Mouse (Mus musculus) forebrain, embryonic 14.5 days (tissue): ENCODE data around the gene Zfp513. TPM values are rescaled to one million over a fixed set of nuclear protein-coding genes. Genes with fewer than 3 reads are reported as not detected.

Experiments used
- ATAC-seq: fragments of 200-750 bp; cut with Nextera tagmentation; 2 replicates; pipeline ENCODE4 v1.8.0; 2017; ENCODE audit warnings: mild to moderate bottlenecking, moderate library complexity
- DNase-seq: peaks from one replicate; pipeline ENCODE4 v3.0.0-alpha.2; 2015; ENCODE audit warnings: low spot score
- H3K27ac ChIP-seq: fragments of 300-500 bp; sonication (generic); 2 replicates; pipeline ENCODE4 v1.5.1; 2014; ENCODE audit warnings: low read depth, mild to moderate bottlenecking, control low read depth, low read length, moderate library complexity
- H3K27me3 ChIP-seq: fragments of 300-500 bp; sonication (generic); replicated peaks from 2 replicates; pipeline ENCODE4 v1.6.1; 2014; ENCODE audit warnings: low read length, control low read depth, mixed read lengths; ENCODE audit not compliant: control insufficient read depth, insufficient read depth
- H3K36me3 ChIP-seq: fragments of 300-500 bp; sonication (generic); 2 replicates; pipeline ENCODE4 v1.6.1; 2014; ENCODE audit warnings: low read length, control low read depth; ENCODE audit not compliant: control insufficient read depth, insufficient read depth
- H3K4me1 ChIP-seq: fragments of 300-500 bp; sonication (generic); 2 replicates; pipeline ENCODE4 v1.6.1; 2014; ENCODE audit warnings: antibody characterized with exemption, low read length, control low read depth; ENCODE audit not compliant: control insufficient read depth, insufficient read depth
- H3K4me2 ChIP-seq: fragments of 300-500 bp; sonication (generic); 2 replicates; pipeline ENCODE4 v1.6.1; 2014; ENCODE audit warnings: mild to moderate bottlenecking, control low read depth, low read length
- H3K4me3 ChIP-seq: fragments of 300-500 bp; sonication (generic); 2 replicates; pipeline ENCODE4 v1.5.1; 2014; ENCODE audit warnings: low read depth, low read length, control low read depth
- H3K9ac ChIP-seq: fragments of 300-500 bp; sonication (generic); 2 replicates; pipeline ENCODE4 v1.6.1; 2014; ENCODE audit warnings: mild to moderate bottlenecking, low read length, control low read depth, moderate library complexity
- H3K9me3 ChIP-seq: fragments of 300-500 bp; sonication (generic); replicated peaks from 2 replicates; pipeline ENCODE4 v1.6.1; 2016; ENCODE audit warnings: low read length, control low read depth, mixed read lengths; ENCODE audit not compliant: control insufficient read depth
- WGBS: fragments of 180-500 bp; shearing (Covaris S2); extraction: QIAGEN DNeasy Blood & Tissue Kit; methylation state at CpG from one replicate; pipeline ENCODE4 v1.1.7; 2014; 5-methylcytosine and 5-hydroxymethylcytosine counted together
- polyA plus RNA-seq: library from polyadenylated mRNA; unstranded; fragments of >200 nt; fragmentation: Nextera tagmentation; extraction: Ambion mirVana; gene quantifications from 2 replicates; pipeline ENCODE4 v1.2.1, GENCODE M21; 2014

The Zfp513 gene
- polyA plus RNA-seq, 1 experiment from 2014 or later = 7.2 TPM

GRCm38 (mm10) chr5:31197072-31197471 lies 5.0 kb downstream of the Zfp513 start:
- H3K9ac ChIP-seq = no peak overlapping the region
- 90% methylated on average over 12 of the region's 12 CpGs for WGBS
- no peak overlapping the region for H3K4me3 ChIP-seq
- DNase-seq (no peak), ATAC-seq (no peak)
- no peaks in the 10 kb centered on the region for H3K27me3 ChIP-seq
- H3K4me2 ChIP-seq = no peak overlapping the region
- H3K4me1 ChIP-seq = peaks cover 17% of the 10 kb centered on the region
- H3K27ac ChIP-seq = no peak overlapping the region
- peaks cover 64% of the 10 kb centered on the region for H3K36me3 ChIP-seq
- 0 out of 2 replicates have a peak, but pooled peaks cover 3% of the 10 kb centered on the region for H3K9me3 ChIP-seq

- no peak for DNase-seq
- no peak for ATAC-seq
- Histone ChIP-seq H3K4me2 (no peak overlapping the region), H3K9me3 (0 out of 2 replicates have a peak, but pooled peaks cover 3% of the 10 kb centered on the region), H3K27ac (no peak overlapping the region), H3K27me3 (no peaks in the 10 kb centered on the region), H3K4me1 (peaks cover 18% of the 10 kb centered on the region), H3K36me3 (peaks cover 65% of the 10 kb centered on the region), H3K9ac (no peak overlapping the region), H3K4me3 (no peak overlapping the region)
- 91% methylated on average over 10 of the region's 10 CpGs for whole genome bisulfite sequencing
Measured at GRCm38 (mm10) chr5:31196207-31196606, 5.9 kb downstream of the Zfp513 start.

- 96% methylated on average over 4 of the region's 4 CpGs for WGBS
- Histone ChIP-seq H3K4me3 (no peak overlapping the region), H3K9me3 (0 out of 2 replicates have a peak, but pooled peaks cover 3% of the 10 kb centered on the region), H3K27me3 (no peaks in the 10 kb centered on the region), H3K36me3 (peaks cover 69% of the 10 kb centered on the region), H3K27ac (no peak overlapping the region), H3K4me1 (peaks cover 12% of the 10 kb centered on the region), H3K4me2 (no peak overlapping the region), H3K9ac (no peak overlapping the region)
- DNase-seq (no peak), ATAC-seq (no peak)
Measured at GRCm38 (mm10) chr5:31195671-31196070, 6.4 kb downstream of the Zfp513 start.

GRCm38 (mm10) chr5:31194486-31195485 lies 7.3 kb downstream of the Zfp513 start:
- Histone ChIP-seq H3K36me3 (peaks cover 69% of the 10 kb centered on the region), H3K9ac (no peak overlapping the region), H3K4me1 (peaks cover 10% of the 10 kb centered on the region), H3K4me2 (no peak overlapping the region), H3K4me3 (no peak overlapping the region; the same call in 1 of the 2 replicates), H3K27ac (no peak overlapping the region), H3K27me3 (no peaks in the 10 kb centered on the region), H3K9me3 (no peaks in the 10 kb centered on the region)
- no peak for ATAC-seq
- DNase-seq = no peak
- WGBS = 94% methylated on average over 16 of the region's 16 CpGs

GRCm38 (mm10) chr5:31193631-31194281 lies 8.3 kb downstream of the Zfp513 start:
- no peak for ATAC-seq
- H3K9me3 ChIP-seq = no peaks in the 10 kb centered on the region
- H3K9ac ChIP-seq = peak overlapping the region; percentile 89
- peak overlapping the region; percentile 83 for H3K4me2 ChIP-seq
- no peak for DNase-seq
- H3K36me3 ChIP-seq = peaks cover 66% of the 10 kb centered on the region
- 15% methylated on average over 25 of the region's 25 CpGs for WGBS
- peak overlapping the region; percentile 86 for H3K4me3 ChIP-seq
- H3K4me1 ChIP-seq = peaks cover 10% of the 10 kb centered on the region
- peak overlapping the region; percentile 77 for H3K27ac ChIP-seq
- no peaks in the 10 kb centered on the region for H3K27me3 ChIP-seq

GRCm38 (mm10) chr5:31192939-31193630 lies 9.0 kb downstream of the Zfp513 start, which contains the start of the genes Snx17 and Eif2b4:
Snx17 (plus strand) TSS chr5:31193227.
Eif2b4 (minus strand) TSS chr5:31193430.
- ATAC-seq = peak; percentile 98
- peaks cover 65% of the 10 kb centered on the region for H3K36me3 ChIP-seq

GRCm38 (mm10) chr5:31192045-31192938 lies 9.8 kb downstream of the Zfp513 start:
- Histone ChIP-seq H3K9me3 (no peaks in the 10 kb centered on the region), H3K4me3 (peak overlapping the region; percentile 86), H3K27ac (peak overlapping the region; percentile 65; the same call in 1 of the 2 replicates), H3K4me1 (peaks cover 10% of the 10 kb centered on the region), H3K4me2 (peak overlapping the region; percentile 82), H3K27me3 (no peaks in the 10 kb centered on the region), H3K36me3 (peaks cover 64% of the 10 kb centered on the region), H3K9ac (peak overlapping the region; percentile 84)
- ATAC-seq (peak; percentile 54), DNase-seq (no peak)
- 16% methylated on average over 42 of the region's 42 CpGs for WGBS

More at GRCm38 (mm10) chr5:31192939-31193630, 9.0 kb downstream of the Zfp513 start, which contains the start of the genes Snx17 and Eif2b4:
- peak within 1 kb of the TSS; percentile 86 for H3K4me3 ChIP-seq
- H3K9me3 ChIP-seq = no peaks in the 10 kb centered on the region
- peak within 1 kb of the TSS; percentile 77 for H3K27ac ChIP-seq
- peak within 1 kb of the TSS; percentile 83 for H3K4me2 ChIP-seq
- no peaks in the 10 kb centered on the region for H3K27me3 ChIP-seq
- WGBS = under 1% methylated on average over 48 of the region's 48 CpGs
- DNase-seq = peak; percentile 99
- H3K4me1 ChIP-seq = peaks cover 10% of the 10 kb centered on the region
- peak within 1 kb of the TSS; percentile 89 for H3K9ac ChIP-seq
